Mouse (Mus musculus) ovary, adult 18-20 months (tissue): ENCODE measurements around the gene Uckl1.

Experiments used
- DNase-seq: peaks from one replicate; pipeline ENCODE4 v3.0.0; 2022; ENCODE audit warnings: low spot score, mixed read lengths

Uckl1 gene

GRCm38 (mm10) chr2:181520118-181520935 is 64.4 kb downstream of the Uckl1 start, which contains the start of gene Dnajc5:
TSS of gene Dnajc5 (plus strand) at chr2:181520485.
- DNase-seq: peak; percentile 98

- no peak for DNase-seq
Observed at GRCm38 (mm10) chr2:181519201-181519600, 65.5 kb downstream of the Uckl1 start.
